Mouse (Mus musculus) cortical plate, adult 2 months (tissue): ENCODE results near the gene Rnf167.

Source experiments
- CTCF ChIP-seq: fragments of 200-500 bp; IDR thresholded peaks from 2 replicates; pipeline ENCODE4 v1.5.1; 2011; ENCODE audit warnings: mild to moderate bottlenecking, control low read depth, low read length; ENCODE audit not compliant: insufficient read depth; ENCODE audit errors: extremely low read depth
- POLR2A ChIP-seq: fragments of 200-500 bp; IDR thresholded peaks from 2 replicates; pipeline ENCODE4 v1.6.1; 2011; ENCODE audit warnings: mild to moderate bottlenecking, low read length, control low read depth; ENCODE audit not compliant: insufficient read depth; ENCODE audit errors: extremely low read depth

- TF ChIP-seq CTCF (no peak), POLR2A (no peak)
Observed at GRCm38 (mm10) chr11:70689578-70689977, 42.5 kb downstream of the Rnf167 start.
